Mouse (Mus musculus) small intestine, adult 2 months (tissue): ENCODE data around the gene Gm49405. TPM values are rescaled to one million over a fixed set of nuclear protein-coding genes. Genes with fewer than 3 reads are reported as not detected.

ENCODE experiments used
- H3K27ac ChIP-seq: fragments of 200-500 bp; 2 replicates; pipeline ENCODE4 v1.5.1; 2012; ENCODE audit warnings: low read depth, low read length, control low read depth, inconsistent platforms; ENCODE audit not compliant: insufficient read depth
- H3K27me3 ChIP-seq: fragments of 200-500 bp; 2 replicates; pipeline ENCODE4 v1.6.1; 2012; ENCODE audit warnings: mild to moderate bottlenecking, moderate library complexity, low read length, inconsistent platforms; ENCODE audit not compliant: control insufficient read depth, insufficient read depth
- H3K36me3 ChIP-seq: fragments of 200-500 bp; 2 replicates; pipeline ENCODE4 v1.6.1; 2012; ENCODE audit warnings: mild to moderate bottlenecking, low read length, control low read depth, inconsistent platforms; ENCODE audit not compliant: control insufficient read depth, insufficient read depth
- H3K4me1 ChIP-seq: fragments of 200-500 bp; 2 replicates; pipeline ENCODE4 v1.6.1; 2012; ENCODE audit warnings: low read length, inconsistent platforms, mixed read lengths; ENCODE audit not compliant: control insufficient read depth, insufficient read depth, insufficient read length
- H3K4me3 ChIP-seq: fragments of 200-500 bp; 2 replicates; pipeline ENCODE4 v1.5.1; 2012; ENCODE audit warnings: low read depth, mild to moderate bottlenecking, control low read depth, inconsistent platforms, low read length, moderate library complexity
- CTCF ChIP-seq: fragments of 200-500 bp; IDR thresholded peaks from 2 replicates; pipeline ENCODE4 v1.5.1; 2012; ENCODE audit warnings: low read depth, mild to moderate bottlenecking, control low read depth, inconsistent platforms, low read length, moderate library complexity, mixed read lengths; ENCODE audit not compliant: insufficient replicate concordance, insufficient read length; ENCODE audit errors: extremely low read depth
- POLR2A ChIP-seq: fragments of 200-500 bp; IDR thresholded peaks from 2 replicates; pipeline ENCODE4 v1.6.1; 2012; ENCODE audit warnings: low read depth, mild to moderate bottlenecking, control low read depth, inconsistent platforms, low read length, moderate library complexity
- WGBS: fragments of 180-500 bp; shearing (Covaris S2); methylation state at CpG from one replicate; pipeline ENCODE4 v1.1.7; 2018; 5-methylcytosine and 5-hydroxymethylcytosine counted together
- polyA plus RNA-seq: library from polyadenylated mRNA; depleted of rRNA; stranded (reverse); fragments of >200 nt; gene quantifications from 2 replicates; pipeline ENCODE4 v1.2.3, GENCODE M21; 2012; rRNA removed

Gene Gm49405
- polyA plus RNA-seq, 1 experiment, result 0.90 TPM

- Histone ChIP-seq H3K27ac (no peak overlapping the region), H3K27me3 (no peaks in the 10 kb centered on the region), H3K4me3 (no peak overlapping the region), H3K36me3 (no peaks in the 10 kb centered on the region), H3K4me1 (peaks cover 27% of the 10 kb centered on the region)
- TF ChIP-seq CTCF (no peak), POLR2A (no peak)
- 79% methylated on average over 5 of the region's 5 CpGs for WGBS
Observed at GRCm38 (mm10) chr19:4052516-4053030, 52.1 kb downstream of the Gm49405 start.

- H3K4me1 ChIP-seq, result peaks cover 43% of the 10 kb centered on the region
- no peaks in the 10 kb centered on the region for H3K36me3 ChIP-seq
- no peak overlapping the region for H3K27ac ChIP-seq
- H3K27me3 ChIP-seq, result no peaks in the 10 kb centered on the region
- WGBS, result 76% methylated on average over 5 of the region's 5 CpGs
- no peak for TF ChIP-seq POLR2A
- TF ChIP-seq CTCF, result no peak
- H3K4me3 ChIP-seq, result no peak overlapping the region
Observed at GRCm38 (mm10) chr19:4054613-4055012, 54.2 kb downstream of the Gm49405 start.

Other genes starting within 250 kb of the Gm49405 start
- 7.4 and 16.8 TPM in 2 replicates for gene Kmt5b, start 233.2 kb upstream of the Gm49405 start, polyA plus RNA-seq
- gene Chka, start 148.9 kb upstream of the Gm49405 start, polyA plus RNA-seq, result 85.2 and 214 TPM in 2 replicates
- 107 and 148 TPM in 2 replicates for gene Tcirg1, start 93.5 kb upstream of the Gm49405 start, polyA plus RNA-seq
- 303 and 423 TPM in 2 replicates for gene Ndufs8, start 87.9 kb upstream of the Gm49405 start, polyA plus RNA-seq
- gene Aldh3b1, start 70.8 kb upstream of the Gm49405 start, polyA plus RNA-seq, result 32.8 and 43.0 TPM in 2 replicates
- gene Unc93b1, start 65.4 kb upstream of the Gm49405 start, polyA plus RNA-seq, result 108 and 140 TPM in 2 replicates
- gene Aldh3b3, start 42.0 kb upstream of the Gm49405 start, polyA plus RNA-seq, result not detected in 2 replicates
- gene Aldh3b2, start 28.3 kb upstream of the Gm49405 start, polyA plus RNA-seq, result 0.55 and 1.5 TPM in 2 replicates
- 99.4 and 147 TPM in 2 replicates for gene Acy3, start 14.1 kb upstream of the Gm49405 start, polyA plus RNA-seq
- gene Tbx10, start 7.9 kb upstream of the Gm49405 start, polyA plus RNA-seq, result 0.10 TPM in 1 of 2 replicates, not detected in the other
- 30.6 and 33.7 TPM in 2 replicates for gene Nudt8, start within 50 bp of the Gm49405 start, polyA plus RNA-seq
- gene Doc2g, start 2.7 kb downstream of the Gm49405 start, polyA plus RNA-seq, result 5.1 and 8.2 TPM in 2 replicates
- gene Ndufv1, start 12.2 kb downstream of the Gm49405 start, polyA plus RNA-seq, result 92.8 and 170 TPM in 2 replicates
- 798 and 1,214 TPM in 2 replicates for gene Gstp1, start 37.4 kb downstream of the Gm49405 start, polyA plus RNA-seq
- gene Gstp2, start 45.4 kb downstream of the Gm49405 start, polyA plus RNA-seq, result 231 and 289 TPM in 2 replicates
- gene Gstp3, start 58.9 kb downstream of the Gm49405 start, polyA plus RNA-seq, result 11.8 and 15.0 TPM in 2 replicates
- gene Cabp2, start 81.0 kb downstream of the Gm49405 start, polyA plus RNA-seq, result 24.8 TPM in 1 of 2 replicates, not detected in the other
- 186 and 366 TPM in 2 replicates for gene Cdk2ap2, start 96.6 kb downstream of the Gm49405 start, polyA plus RNA-seq
- 108 and 197 TPM in 2 replicates for gene Pitpnm1, start 99.4 kb downstream of the Gm49405 start, polyA plus RNA-seq
- 41.3 and 59.8 TPM in 2 replicates for gene Aip, start 125.2 kb downstream of the Gm49405 start, polyA plus RNA-seq
- 0.06 TPM in 1 of 2 replicates, not detected in the other for gene Gpr152, start 139.2 kb downstream of the Gm49405 start, polyA plus RNA-seq
- 0.25 and 0.42 TPM in 2 replicates for gene Cabp4, start 143.4 kb downstream of the Gm49405 start, polyA plus RNA-seq
- 264 and 493 TPM in 2 replicates for gene Coro1b, start 148.0 kb downstream of the Gm49405 start, polyA plus RNA-seq
- gene Ptprcap, start 153.0 kb downstream of the Gm49405 start, polyA plus RNA-seq, result 95.3 and 169 TPM in 2 replicates
- gene Rps6kb2, start 162.7 kb downstream of the Gm49405 start, polyA plus RNA-seq, result 37.9 and 42.5 TPM in 2 replicates
- gene Carns1, start 174.9 kb downstream of the Gm49405 start, polyA plus RNA-seq, result 3.7 and 4.4 TPM in 2 replicates
- gene Tbc1d10c, start 190.7 kb downstream of the Gm49405 start, polyA plus RNA-seq, result 15.3 and 21.9 TPM in 2 replicates
- gene Ppp1ca, start 191.4 kb downstream of the Gm49405 start, polyA plus RNA-seq, result 142 and 258 TPM in 2 replicates
- 8.2 and 12.2 TPM in 2 replicates for gene Rad9a, start 201.0 kb downstream of the Gm49405 start, polyA plus RNA-seq
- gene Clcf1, start 213.6 kb downstream of the Gm49405 start, polyA plus RNA-seq, result 10.1 and 12.4 TPM in 2 replicates
- not detected in 2 replicates for gene AC109138.7, start 213.7 kb downstream of the Gm49405 start, polyA plus RNA-seq
- 46.4 and 118 TPM in 2 replicates for gene Pold4, start 231.3 kb downstream of the Gm49405 start, polyA plus RNA-seq